Mouse (Mus musculus) naive thymus-derived CD4-positive, alpha-beta T cell, adult 5 months (primary cell): ENCODE results near the gene Ufc1. TPM values are rescaled to one million over a fixed set of nuclear protein-coding genes. Genes with fewer than 3 reads are reported as not detected.

Experiments
- polyA plus RNA-seq: library from polyadenylated mRNA; unstranded; fragments of 100-300 nt; shearing (Covaris generic); gene quantifications from one replicate; pipeline ENCODE4 v1.2.1, GENCODE M21; 2017

Ufc1 gene
- 50.7 TPM for polyA plus RNA-seq

DNA sequence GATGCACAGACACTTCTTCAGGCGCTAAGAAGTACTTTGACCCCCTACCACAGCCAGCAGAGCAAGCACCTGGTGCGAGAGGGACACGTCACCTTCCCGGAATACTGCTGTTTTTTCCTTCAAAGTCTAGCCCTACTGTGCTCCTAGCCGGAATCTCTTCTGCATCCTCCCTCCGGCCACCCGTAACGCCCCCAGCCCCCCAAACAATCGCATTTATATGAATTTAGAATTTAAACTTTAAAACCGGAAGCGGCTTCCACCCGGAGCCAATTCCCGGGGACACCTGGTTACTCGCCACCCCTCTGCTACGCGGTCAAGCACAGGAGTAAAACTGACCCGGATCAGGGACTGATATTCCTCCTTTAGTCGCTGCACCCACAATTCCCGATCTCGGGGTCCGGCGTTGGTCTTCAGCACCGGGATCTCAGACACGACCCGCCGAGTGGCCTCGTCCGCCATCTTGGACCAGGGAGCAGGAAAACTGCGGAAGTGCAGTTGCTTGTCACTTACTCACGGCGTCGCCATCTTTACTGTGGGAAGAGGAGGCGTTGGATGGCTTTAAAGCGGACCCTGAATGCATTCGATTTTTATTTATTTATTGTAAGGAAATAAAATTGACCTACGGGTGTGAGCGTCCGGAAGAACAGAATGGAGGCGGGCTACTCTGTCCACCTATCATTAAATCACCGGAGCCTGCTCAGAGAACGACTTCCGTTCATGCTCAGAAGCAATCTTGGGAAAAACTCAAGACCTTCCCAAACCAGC, at the start of gene Ufc1:
Ufc1 (minus strand) TSS at position 727 of the 765 bp plus-strand sequence.

DNA sequence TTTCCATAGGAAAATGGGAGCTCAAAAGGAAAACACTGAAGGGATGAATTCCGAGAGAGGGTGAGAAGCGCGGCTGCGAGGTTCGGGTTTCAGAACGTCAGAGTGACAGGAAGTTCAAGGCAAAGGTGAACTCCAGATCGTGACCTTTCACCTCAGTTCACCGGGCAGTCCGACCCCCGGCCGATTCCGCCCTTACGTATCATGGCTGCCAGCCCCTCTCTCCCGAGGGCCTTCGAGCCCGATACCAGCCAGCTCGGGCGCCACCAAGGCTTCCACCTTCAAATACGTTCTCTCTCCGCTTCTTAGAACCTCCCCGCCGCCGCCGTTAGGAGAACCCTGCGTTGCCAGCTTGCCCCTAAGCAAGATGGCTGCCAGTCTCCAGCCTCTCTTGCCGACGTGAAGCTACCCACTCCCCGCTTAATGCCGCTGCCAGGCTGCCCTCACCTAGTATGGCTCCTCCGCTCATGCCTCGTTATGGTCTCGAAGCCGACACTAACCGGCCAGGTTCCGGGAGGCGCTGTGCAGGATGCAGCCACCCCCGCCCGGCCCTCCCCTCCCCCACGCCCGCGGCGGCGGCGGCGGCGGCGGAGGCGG, 34.1 kb upstream of the Ufc1 start, which contains the start of gene Dedd:
Dedd (plus strand) TSS at position 307 of the 594 bp plus-strand sequence.

DNA sequence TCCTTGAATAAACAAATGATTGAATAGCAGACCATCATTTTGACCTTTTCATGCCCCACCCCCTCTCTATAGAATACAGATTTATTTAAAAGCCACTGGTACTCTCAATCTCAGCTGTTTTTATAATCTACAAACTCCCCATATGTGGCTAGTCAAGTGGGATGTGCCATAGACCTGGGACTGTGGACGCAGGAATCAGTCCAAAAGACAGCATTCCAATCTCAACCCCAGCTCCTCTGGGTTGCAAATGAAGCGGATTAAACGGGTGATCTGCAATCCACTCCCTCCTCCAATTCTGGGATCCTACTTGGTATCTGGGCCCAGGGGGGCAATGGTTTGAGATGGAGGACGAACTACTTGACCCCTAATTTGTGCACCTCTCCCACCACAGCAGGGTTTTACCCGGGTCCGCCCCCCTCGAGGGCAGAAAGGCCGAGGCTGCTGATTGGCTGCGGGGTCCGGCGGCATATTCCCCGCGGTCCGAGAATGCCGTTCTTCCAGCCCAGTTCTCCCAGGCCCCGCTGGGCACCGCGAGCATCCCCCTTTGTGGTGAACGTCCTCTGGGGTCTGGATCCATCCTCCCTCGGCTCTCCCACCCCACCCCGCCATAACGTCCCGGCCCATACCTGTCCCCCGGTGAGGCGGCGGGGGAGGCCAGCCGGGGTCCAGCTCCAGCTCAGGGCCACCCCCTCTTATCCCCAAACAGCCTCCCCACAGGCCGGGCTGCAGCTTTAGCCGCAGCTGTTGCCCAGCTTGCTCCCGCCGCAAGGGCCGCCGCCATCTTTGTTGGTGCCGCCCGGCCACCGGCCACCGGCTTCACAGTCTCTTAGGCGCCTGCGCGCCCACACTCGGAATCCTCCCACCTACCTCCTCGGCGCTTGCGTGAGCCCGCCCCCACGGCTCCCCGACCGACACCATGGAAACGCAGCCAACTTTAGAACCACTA, 7.4 kb downstream of the Ufc1 start, which contains the start of gene Usp21:
Usp21 (minus strand) TSS at position 856 of the 946 bp plus-strand sequence.

DNA sequence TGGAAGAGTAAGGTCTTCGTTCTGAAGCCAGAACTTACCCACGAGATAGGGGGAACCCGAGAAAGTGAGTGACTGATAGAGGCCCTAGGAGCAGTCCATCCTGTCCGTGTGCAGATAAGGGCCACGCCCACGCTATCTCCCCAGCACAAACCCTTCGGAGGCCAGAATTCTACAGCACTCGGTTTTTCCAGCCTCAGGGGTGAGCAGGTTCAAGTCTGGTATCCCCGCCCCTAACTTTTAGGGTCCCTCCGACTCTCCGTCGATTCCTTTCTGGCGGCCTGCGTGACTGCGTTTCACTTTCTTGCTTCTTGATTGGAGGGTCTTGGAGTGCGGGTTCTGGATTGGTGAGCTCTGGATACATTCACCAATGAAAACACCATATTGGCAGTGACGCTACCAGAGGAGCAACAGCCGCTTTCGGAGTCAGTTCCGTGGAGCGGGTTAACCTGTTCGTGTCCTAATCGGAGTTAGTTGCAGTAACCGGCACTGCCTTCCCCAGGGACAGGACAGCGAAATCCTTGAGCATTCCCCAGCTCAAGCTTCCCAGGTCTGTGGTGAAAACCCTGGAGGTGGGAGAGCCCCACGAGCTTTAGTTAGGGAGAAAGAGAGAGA, 13.8 kb downstream of the Ufc1 start, which contains the start of gene Ppox:
Ppox (minus strand) TSS at position 271 of the 612 bp plus-strand sequence.

DNA sequence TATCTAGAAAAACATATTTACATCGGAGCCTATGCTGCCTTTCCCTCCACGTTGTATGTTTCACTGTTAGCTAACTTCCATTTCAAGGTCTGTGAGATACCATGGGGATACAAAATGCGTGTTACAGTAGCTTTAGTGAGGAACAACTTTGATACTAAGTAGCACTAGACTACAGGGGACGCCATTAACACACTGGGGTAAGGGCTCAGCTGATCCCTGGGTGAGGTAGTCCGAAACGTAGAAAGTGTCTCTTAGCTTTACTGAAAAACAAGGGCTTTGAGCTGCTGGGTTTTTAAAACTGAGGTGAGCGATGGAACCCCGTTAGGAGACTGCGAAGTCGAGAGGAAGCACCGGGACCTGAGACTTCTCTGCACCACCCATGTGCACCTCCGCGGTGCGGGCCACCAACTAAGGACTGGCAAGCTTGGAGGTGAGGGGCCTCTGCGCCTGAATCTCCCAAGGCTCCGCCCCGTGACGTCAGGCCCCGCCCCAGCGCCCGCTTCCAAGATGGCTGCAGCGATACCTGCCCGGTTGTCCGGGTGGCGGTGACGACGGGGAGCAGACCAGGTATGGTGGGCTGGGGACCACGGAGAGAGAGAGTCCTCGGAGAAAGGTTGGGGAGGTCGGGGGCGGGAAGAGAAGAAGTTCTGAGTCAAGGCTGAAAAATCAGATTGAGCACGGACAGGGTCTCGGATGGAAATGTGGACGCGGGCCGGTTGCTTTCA, 24.8 kb downstream of the Ufc1 start, which contains the start of gene B4galt3:
B4galt3 (plus strand) TSS at position 481 of the 725 bp plus-strand sequence.

DNA sequence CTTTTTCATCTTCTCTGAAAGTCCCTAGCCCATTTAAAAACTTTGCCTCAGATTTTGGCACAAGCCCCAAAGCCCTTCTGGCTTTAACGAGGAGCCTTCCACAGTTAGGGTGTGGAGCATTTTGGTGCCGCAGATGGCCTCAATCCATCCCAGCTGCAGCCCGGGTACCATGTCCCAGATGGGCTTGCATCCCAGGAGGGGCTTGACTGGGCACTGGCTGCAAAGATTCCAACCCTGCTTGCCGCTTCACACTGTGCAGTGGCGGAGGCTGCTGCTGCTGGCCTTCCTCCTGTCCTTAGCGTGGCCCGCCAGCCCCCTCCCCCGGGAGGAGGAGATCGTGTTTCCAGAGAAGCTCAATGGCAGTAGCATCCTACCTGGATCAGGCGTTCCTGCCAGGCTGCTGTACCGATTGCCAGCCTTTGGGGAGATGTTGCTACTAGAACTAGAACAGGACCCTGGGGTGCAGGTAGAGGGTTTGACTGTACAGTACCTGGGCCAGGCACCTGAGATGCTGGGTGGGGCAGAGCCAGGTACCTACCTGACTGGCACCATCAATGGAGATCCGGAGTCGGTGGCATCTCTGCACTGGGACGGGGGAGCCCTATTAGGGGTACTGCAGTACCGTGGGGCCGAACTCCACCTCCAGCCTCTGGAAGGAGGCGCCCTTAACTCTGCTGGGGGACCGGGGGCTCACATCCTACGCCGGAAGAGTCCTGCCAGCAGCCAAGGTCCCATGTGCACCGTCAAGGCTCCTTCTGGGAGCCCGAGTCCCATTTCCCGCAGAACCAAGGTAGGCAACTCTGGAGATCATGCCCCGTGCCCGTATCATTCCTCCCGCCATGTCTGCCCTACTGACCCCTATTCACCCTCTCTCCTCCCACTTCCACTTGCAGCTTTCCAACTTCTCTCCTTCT, 43.9 kb downstream of the Ufc1 start, which contains the start of gene Ndufs2:
Ndufs2 (minus strand) TSS at position 709 of the 914 bp plus-strand sequence.

DNA sequence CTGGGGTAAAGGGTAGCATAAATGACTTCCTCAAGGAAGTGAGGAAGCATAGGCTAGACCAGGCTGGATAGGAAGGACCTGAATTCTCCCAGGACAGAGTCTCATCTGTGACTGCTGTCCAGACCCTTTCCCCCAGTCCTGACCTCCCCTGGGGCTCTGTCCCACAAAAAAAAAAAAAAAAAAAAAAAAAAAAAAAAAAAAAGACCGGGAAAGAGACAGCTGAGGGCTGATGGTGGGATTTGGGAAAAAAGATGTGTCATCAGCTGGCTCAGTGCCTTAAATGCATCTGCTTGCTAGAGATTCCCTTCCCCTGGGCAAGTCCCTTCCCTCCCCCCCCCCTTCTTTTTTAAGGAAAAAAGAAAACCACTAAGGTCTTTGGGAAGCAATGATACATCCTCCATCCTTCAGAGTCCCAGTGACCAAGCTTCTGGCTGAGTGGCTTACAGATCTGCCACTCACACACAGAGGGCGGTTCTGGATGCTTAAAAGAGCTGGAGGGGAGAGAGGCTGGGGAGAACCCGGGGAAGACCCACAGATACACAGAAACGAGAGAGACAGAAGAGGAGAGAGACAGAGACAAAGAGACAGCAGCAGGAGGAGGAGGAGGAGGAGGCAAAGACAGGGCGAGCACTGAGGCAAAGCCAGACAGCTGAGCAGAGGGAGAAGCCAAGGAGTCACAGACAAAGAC, 44.8 kb downstream of the Ufc1 start, which contains the start of gene Adamts4:
Adamts4 (plus strand) TSS at position 509 of the 688 bp plus-strand sequence.

Other genes starting within 250 kb of the Ufc1 start
- gene Fcgr3, start 230.1 kb downstream of the Ufc1 start, polyA plus RNA-seq, result 1.3 TPM
- gene Cfap126, start 181.1 kb downstream of the Ufc1 start, polyA plus RNA-seq, result not detected
- 119 TPM for gene Sdhc, start 144.4 kb downstream of the Ufc1 start, polyA plus RNA-seq
- gene Mpz, start 144.3 kb downstream of the Ufc1 start, polyA plus RNA-seq, result not detected
- not detected for gene Pcp4l1, start 98.8 kb downstream of the Ufc1 start, polyA plus RNA-seq
- 0.37 TPM for gene Nr1i3, start 81.1 kb downstream of the Ufc1 start, polyA plus RNA-seq
- 17.5 TPM for gene Tomm40l, start 72.5 kb downstream of the Ufc1 start, polyA plus RNA-seq
- not detected for gene Apoa2, start 70.0 kb downstream of the Ufc1 start, polyA plus RNA-seq
- not detected for gene Fcer1g, start 60.7 kb downstream of the Ufc1 start, polyA plus RNA-seq
- 0.12 TPM for gene Adamts4, start 44.6 kb downstream of the Ufc1 start, polyA plus RNA-seq
- gene Ndufs2, start 43.6 kb downstream of the Ufc1 start, polyA plus RNA-seq, result 124 TPM
- gene B4galt3, start 24.7 kb downstream of the Ufc1 start, polyA plus RNA-seq, result 51.8 TPM
- gene Ppox, start 13.8 kb downstream of the Ufc1 start, polyA plus RNA-seq, result 62.3 TPM
- 57.4 TPM for gene Usp21, start 7.0 kb downstream of the Ufc1 start, polyA plus RNA-seq
- gene Dedd, start 34.1 kb upstream of the Ufc1 start, polyA plus RNA-seq, result 32.6 TPM
- 39.4 TPM for gene Nit1, start 50.6 kb upstream of the Ufc1 start, polyA plus RNA-seq
- gene Pfdn2, start 50.6 kb upstream of the Ufc1 start, polyA plus RNA-seq, result 112 TPM
- gene Klhdc9, start 65.8 kb upstream of the Ufc1 start, polyA plus RNA-seq, result not detected
- gene Nectin4, start 75.1 kb upstream of the Ufc1 start, polyA plus RNA-seq, result 0.10 TPM
- gene Arhgap30, start 93.9 kb upstream of the Ufc1 start, polyA plus RNA-seq, result 159 TPM
- 73.6 TPM for gene Usf1, start 116.3 kb upstream of the Ufc1 start, polyA plus RNA-seq
- 3.6 TPM for gene Tstd1, start 123.8 kb upstream of the Ufc1 start, polyA plus RNA-seq
- 0.19 TPM for gene F11r, start 142.5 kb upstream of the Ufc1 start, polyA plus RNA-seq
- 7.3 TPM for gene Alyref2, start 208.5 kb upstream of the Ufc1 start, polyA plus RNA-seq
- not detected for gene Itln1, start 240.3 kb upstream of the Ufc1 start, polyA plus RNA-seq